Mouse (Mus musculus): ENCODE results near the gene Cxcr4.
"Not testable (repeated sequence)": the region's sequence is repeated elsewhere in the genome, so short reads cannot be mapped to it uniquely, and the experiment has no call there.

The Cxcr4 gene

GRCm38 (mm10) chr1:128597209-128597782, 5.2 kb upstream of the Cxcr4 start:
- DNase-seq (ENCODE audit: low spot score): no peak

- no peak for DNase-seq (ENCODE audit: low spot score)
Measured at GRCm38 (mm10) chr1:128595528-128595927, 3.4 kb upstream of the Cxcr4 start.

GRCm38 (mm10) chr1:128595105-128595420, 3.0 kb upstream of the Cxcr4 start:
- DNase-seq (ENCODE audit: low spot score): no peak

- no peak for DNase-seq (ENCODE audit: low spot score)
Measured at GRCm38 (mm10) chr1:128594353-128595104, 2.4 kb upstream of the Cxcr4 start.

- DNase-seq (ENCODE audit: low spot score): no peak
Measured at GRCm38 (mm10) chr1:128592961-128593501, 938 bp upstream of the Cxcr4 start.

GRCm38 (mm10) chr1:128591721-128592210, 327 bp downstream of the Cxcr4 start:
- no peak for DNase-seq (ENCODE audit: low spot score)

- no peak for DNase-seq (ENCODE audit: low spot score)
Measured at GRCm38 (mm10) chr1:128590816-128591720, 1.0 kb downstream of the Cxcr4 start.

- no peak for DNase-seq (ENCODE audit: low spot score)
Measured at GRCm38 (mm10) chr1:128590011-128590410, 2.1 kb downstream of the Cxcr4 start.

GRCm38 (mm10) chr1:128589488-128589887, 2.6 kb downstream of the Cxcr4 start:
- no peak for DNase-seq (ENCODE audit: low spot score)

GRCm38 (mm10) chr1:128588337-128588736, 3.8 kb downstream of the Cxcr4 start:
- no peak for DNase-seq (ENCODE audit: low spot score)

GRCm38 (mm10) chr1:128586928-128587780, 4.9 kb downstream of the Cxcr4 start:
- no peak for DNase-seq (ENCODE audit: low spot score)

GRCm38 (mm10) chr1:128586162-128586927, 5.7 kb downstream of the Cxcr4 start:
- DNase-seq (ENCODE audit: low spot score): no peak

GRCm38 (mm10) chr1:128585396-128586161, 6.5 kb downstream of the Cxcr4 start:
- DNase-seq (ENCODE audit: low spot score): no peak

- not testable (repeated sequence) for DNase-seq (ENCODE audit: low spot score)
Measured at GRCm38 (mm10) chr1:128584716-128585115, 7.4 kb downstream of the Cxcr4 start.

- DNase-seq (ENCODE audit: low spot score): no peak
Measured at GRCm38 (mm10) chr1:128583279-128583872, 8.7 kb downstream of the Cxcr4 start.

GRCm38 (mm10) chr1:128580321-128580720, 11.8 kb downstream of the Cxcr4 start:
- no peak for DNase-seq (ENCODE audit: low spot score)

- no peak for DNase-seq (ENCODE audit: low spot score)
Measured at GRCm38 (mm10) chr1:128578454-128578853, 13.6 kb downstream of the Cxcr4 start.

GRCm38 (mm10) chr1:128575096-128575495, 17.0 kb downstream of the Cxcr4 start:
- DNase-seq (ENCODE audit: low spot score): no peak

- no peak for DNase-seq (ENCODE audit: low spot score)
Measured at GRCm38 (mm10) chr1:128571033-128571432, 21.1 kb downstream of the Cxcr4 start.
